Mouse (Mus musculus) hindbrain, postnatal 0 days (tissue): Measurements from ENCODE around the gene Gpat3. TPM values are rescaled to one million over a fixed set of nuclear protein-coding genes. Genes with fewer than 3 reads are reported as not detected.
A peak's percentile ranks its signal among the peaks of the same experiment; 100 is the strongest.

ENCODE experiments used
- ATAC-seq: fragments of 200-750 bp; cut with Nextera tagmentation; 2 replicates; pipeline ENCODE4 v1.8.0; 2017; ENCODE audit warnings: mild to moderate bottlenecking, moderate TSS enrichment, moderate library complexity
- DNase-seq: peaks from one replicate; pipeline ENCODE4 v3.0.0-alpha.2; 2015; ENCODE audit warnings: low spot score
- H3K27ac ChIP-seq: fragments of 300-500 bp; sonication (generic); 2 replicates; pipeline ENCODE4 v1.5.1; 2014; ENCODE audit warnings: mild to moderate bottlenecking
- H3K27me3 ChIP-seq: fragments of 300-500 bp; sonication (generic); 2 replicates; pipeline ENCODE4 v1.6.1; 2014; ENCODE audit warnings: low read length, mixed read lengths; ENCODE audit not compliant: insufficient read depth
- H3K36me3 ChIP-seq: fragments of 300-500 bp; sonication (generic); 2 replicates; pipeline ENCODE4 v1.6.1; 2014; ENCODE audit warnings: low read length, mixed read lengths; ENCODE audit not compliant: insufficient read depth
- H3K4me1 ChIP-seq: fragments of 300-500 bp; sonication (generic); 2 replicates; pipeline ENCODE4 v1.6.1; 2014; ENCODE audit warnings: antibody characterized with exemption, low read length, mixed read lengths; ENCODE audit not compliant: insufficient read depth
- H3K4me2 ChIP-seq: fragments of 300-500 bp; sonication (generic); 2 replicates; pipeline ENCODE4 v1.6.1; 2014; ENCODE audit warnings: low read depth, mild to moderate bottlenecking, low read length, moderate library complexity, mixed read lengths
- H3K4me3 ChIP-seq: fragments of 300-500 bp; sonication (generic); 2 replicates; pipeline ENCODE4 v1.5.1; 2014; ENCODE audit warnings: low read length
- H3K9ac ChIP-seq: fragments of 300-500 bp; sonication (generic); replicated peaks from 2 replicates; pipeline ENCODE4 v1.6.1; 2014; ENCODE audit warnings: mild to moderate bottlenecking, low read length, moderate library complexity, mixed read lengths
- H3K9me3 ChIP-seq: fragments of 300-500 bp; sonication (generic); 2 replicates; pipeline ENCODE4 v1.6.1; 2016; ENCODE audit warnings: low read length, mixed read lengths
- CTCF ChIP-seq: IDR thresholded peaks from 2 replicates; pipeline ENCODE4 v1.5.1; 2016; ENCODE audit warnings: antibody characterized with exemption, control low read depth, low read depth
- WGBS: fragments of 180-500 bp; shearing (Covaris S2); extraction: QIAGEN DNeasy Blood & Tissue Kit; methylation state at CpG from one replicate; pipeline ENCODE4 v1.1.7; 2014; 5-methylcytosine and 5-hydroxymethylcytosine counted together
- polyA plus RNA-seq: library from polyadenylated mRNA; unstranded; fragments of >200 nt; fragmentation: Nextera tagmentation; extraction: Ambion mirVana; gene quantifications from 2 replicates; pipeline ENCODE4 v1.2.1, GENCODE M21; 2015
- total RNA-seq: library from RNA; depleted of rRNA; stranded (reverse); fragments of >200 nt; gene quantifications from 2 replicates; pipeline ENCODE4 v1.2.3, GENCODE M21; 2014; rRNA removed

Gene Gpat3
- total RNA-seq: 0.47 and 1.5 TPM in 2 replicates
- 1.5 and 2.4 TPM in 2 replicates for polyA plus RNA-seq

GRCm38 (mm10) chr5:100845485-100845847 is at the start of gene Gpat3:
Gpat3 (plus strand) TSS chr5:100845713.
- H3K27ac ChIP-seq: no peak within 1 kb of the TSS
- ATAC-seq: no peak
- WGBS: under 1% methylated on average over 16 of the region's 16 CpGs
- H3K9ac ChIP-seq: peak within 1 kb of the TSS; percentile 48
- no peaks in the 10 kb centered on the region for H3K36me3 ChIP-seq
- peak within 1 kb of the TSS; percentile 67 for H3K4me3 ChIP-seq
- H3K4me1 ChIP-seq: peaks cover 5% of the 10 kb centered on the region; the same call in 1 of the 2 replicates
- peak within 1 kb of the TSS; percentile 99 for H3K4me2 ChIP-seq
- TF ChIP-seq CTCF: no peak
- no peak for DNase-seq
- H3K27me3 ChIP-seq: peaks cover 5% of the 10 kb centered on the region; the same call in 1 of the 2 replicates
- H3K9me3 ChIP-seq: no peaks in the 10 kb centered on the region

- no peaks in the 10 kb centered on the region for H3K9me3 ChIP-seq
- WGBS: under 1% methylated on average over 67 of the region's 67 CpGs
- peak within 1 kb of the TSS; percentile 91 for H3K4me2 ChIP-seq
- peak within 1 kb of the TSS; percentile 73; the same call in 1 of the 2 replicates for H3K27ac ChIP-seq
- peak; percentile 96 for DNase-seq
- peak; percentile 97 for ATAC-seq
- peaks cover 33% of the 10 kb centered on the region; the same call in 1 of the 2 replicates for H3K36me3 ChIP-seq
- peak within 1 kb of the TSS; percentile 85 for H3K4me3 ChIP-seq
- no peaks in the 10 kb centered on the region for H3K27me3 ChIP-seq
- H3K9ac ChIP-seq: peak within 1 kb of the TSS; percentile 88
- no peak for TF ChIP-seq CTCF
- no peaks in the 10 kb centered on the region; the same call in 1 of the 2 replicates for H3K4me1 ChIP-seq
These were observed 47.2 kb upstream of the Gpat3 start, which contains the start of the genes Helq and Mrps18c for GRCm38 (mm10) chr5:100798165-100798860. Helq (minus strand) TSS chr5:100798598. Mrps18c (plus strand) TSS chr5:100798627.

- Histone ChIP-seq H3K9ac (no peak overlapping the region), H3K4me1 (no peaks in the 10 kb centered on the region), H3K9me3 (no peaks in the 10 kb centered on the region), H3K4me2 (no peak overlapping the region), H3K27me3 (no peaks in the 10 kb centered on the region), H3K27ac (no peak overlapping the region), H3K4me3 (no peak overlapping the region), H3K36me3 (0 out of 2 replicates have a peak, but pooled peaks cover 6% of the 10 kb centered on the region)
- DNase-seq (no peak), ATAC-seq (no peak)
- 89% methylated on average over 4 of the region's 4 CpGs for WGBS
- TF ChIP-seq CTCF: no peak
These were observed 27.2 kb upstream of the Gpat3 start for GRCm38 (mm10) chr5:100818341-100818740.

- Histone ChIP-seq H3K9me3 (no peaks in the 10 kb centered on the region), H3K4me2 (peak overlapping the region; percentile 92), H3K4me3 (peak overlapping the region; percentile 86), H3K36me3 (0 out of 2 replicates have a peak, but pooled peaks cover 6% of the 10 kb centered on the region), H3K27ac (peak overlapping the region; percentile 78; the same call in 1 of the 2 replicates), H3K27me3 (no peaks in the 10 kb centered on the region), H3K9ac (peak overlapping the region; percentile 95), H3K4me1 (no peaks in the 10 kb centered on the region)
- TF ChIP-seq CTCF: peak; percentile 43
- 27% methylated on average over 16 of the region's 16 CpGs for WGBS
- ATAC-seq (no peak), DNase-seq (peak; percentile 40)
These were observed 25.7 kb upstream of the Gpat3 start for GRCm38 (mm10) chr5:100819568-100820480.

- Histone ChIP-seq H3K27ac (peak within 1 kb of the TSS; percentile 78), H3K9ac (peak within 1 kb of the TSS; percentile 95), H3K36me3 (0 out of 2 replicates have a peak, but pooled peaks cover 5% of the 10 kb centered on the region), H3K27me3 (no peaks in the 10 kb centered on the region), H3K4me3 (peak within 1 kb of the TSS; percentile 86), H3K9me3 (no peaks in the 10 kb centered on the region), H3K4me1 (no peaks in the 10 kb centered on the region), H3K4me2 (peak within 1 kb of the TSS; percentile 92)
- peak; percentile 38 for TF ChIP-seq CTCF
- under 1% methylated on average over 63 of the region's 63 CpGs for WGBS
- peak; percentile 96 for ATAC-seq
- peak; percentile 89 for DNase-seq
These were observed 24.9 kb upstream of the Gpat3 start, which contains the start of gene Abraxas1 for GRCm38 (mm10) chr5:100820483-100821184. Abraxas1 (minus strand) TSS chr5:100820965.

- peak overlapping the region; percentile 86 for H3K4me3 ChIP-seq
- no peaks in the 10 kb centered on the region for H3K9me3 ChIP-seq
- WGBS: 71% methylated on average over 8 of the region's 8 CpGs
- no peak for DNase-seq
- no peaks in the 10 kb centered on the region for H3K4me1 ChIP-seq
- H3K4me2 ChIP-seq: peak overlapping the region; percentile 92
- H3K36me3 ChIP-seq: no peaks in the 10 kb centered on the region
- ATAC-seq: no peak
- H3K27me3 ChIP-seq: no peaks in the 10 kb centered on the region
- no peak for TF ChIP-seq CTCF
- H3K9ac ChIP-seq: 0 out of 2 replicates have a peak overlapping the region, but pooled peaks have one; percentile 95
- no peak overlapping the region for H3K27ac ChIP-seq
These were observed 24.1 kb upstream of the Gpat3 start for GRCm38 (mm10) chr5:100821375-100821774.
